Mouse (Mus musculus): Measurements from ENCODE around the gene Pmp22. TPM values are rescaled to one million over a fixed set of nuclear protein-coding genes. Genes with fewer than 3 reads are reported as not detected.
A peak's percentile ranks its signal among the peaks of the same experiment; 100 is the strongest.

The Pmp22 gene
- polyA plus RNA-seq, 1 experiment, result 71.0 TPM

DNA sequence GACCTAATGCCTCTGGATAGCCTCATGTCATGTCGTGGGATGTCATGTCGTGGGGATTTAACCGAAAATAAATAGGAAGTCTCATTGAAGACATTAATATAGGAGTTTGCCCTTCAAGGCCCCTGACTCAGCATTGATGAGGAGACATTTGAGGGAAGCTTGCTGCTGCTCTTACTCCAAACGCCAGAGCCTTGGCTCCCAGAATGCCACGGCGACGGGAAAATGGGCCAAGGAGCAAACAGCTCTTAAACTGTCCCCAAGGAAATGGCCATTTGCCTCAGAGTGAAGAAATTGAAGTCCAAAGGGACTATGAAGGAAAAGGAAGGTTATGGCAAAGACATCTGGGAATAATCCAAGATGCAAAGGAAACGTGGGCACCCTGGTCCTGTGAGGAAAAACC is 34.8 kb downstream of the Pmp22 start:
- Histone ChIP-seq H3K27ac (replicated peaks; ENCODE audit: low read depth, low read length) (peak overlapping the region; percentile 99), H3K4me1 (ENCODE audit: control insufficient read depth, insufficient read depth, insufficient read length, low read length) (peaks cover 13% of the 10 kb centered on the region; the same call in 1 of the 2 replicates), H3K4me3 (ENCODE audit: insufficient read depth, low read depth, low read length) (no peak overlapping the region)

- H3K4me3 ChIP-seq (ENCODE audit: insufficient read depth, low read depth, low read length), result no peak overlapping the region
- H3K4me1 ChIP-seq (ENCODE audit: control insufficient read depth, insufficient read depth, insufficient read length, low read length), result peaks cover 15% of the 10 kb centered on the region; the same call in 1 of the 2 replicates
- peak overlapping the region; percentile 90 for H3K27ac ChIP-seq (replicated peaks; ENCODE audit: low read depth, low read length)
Measured at GRCm38 (mm10) chr11:63163986-63164682, 35.4 kb downstream of the Pmp22 start.

DNA sequence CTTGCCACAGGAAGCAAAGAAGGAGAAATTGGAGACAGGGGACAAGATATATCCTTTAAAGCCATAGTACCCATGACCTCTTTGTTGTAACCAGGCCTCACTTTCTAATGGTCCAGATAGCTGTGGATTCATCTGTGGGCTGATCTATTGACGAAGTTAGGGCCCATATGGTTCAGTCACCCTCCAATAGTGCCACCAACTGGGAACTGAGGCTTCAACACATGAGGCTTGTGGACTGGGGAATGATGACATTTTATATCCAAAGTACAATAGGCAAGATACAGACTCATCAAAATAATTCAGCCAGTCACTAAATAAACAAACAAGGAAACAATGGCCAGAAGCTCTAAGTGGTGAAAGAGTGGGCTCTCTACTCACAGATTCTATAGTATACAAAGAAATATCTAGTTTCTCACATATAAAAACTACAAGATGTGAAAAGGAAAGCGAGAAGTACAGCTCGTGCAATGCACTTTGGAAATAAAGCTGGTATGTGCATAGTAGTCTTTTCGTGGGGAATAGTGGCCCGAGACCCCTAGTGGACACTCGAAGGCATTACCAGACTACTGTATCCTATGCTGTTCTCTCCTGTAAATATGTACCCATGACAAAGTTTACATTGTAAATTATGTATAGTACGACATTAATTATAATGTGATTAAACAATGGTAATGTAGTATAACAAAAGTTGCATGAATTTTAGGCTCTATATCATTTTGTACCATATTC is 36.1 kb downstream of the Pmp22 start:
- peak overlapping the region; percentile 40; the same call in 1 of the 2 replicates for H3K27ac ChIP-seq (replicated peaks; ENCODE audit: low read depth, low read length)
- no peak overlapping the region for H3K4me3 ChIP-seq (ENCODE audit: insufficient read depth, low read depth, low read length)
- H3K4me1 ChIP-seq (ENCODE audit: control insufficient read depth, insufficient read depth, insufficient read length, low read length), result peaks cover 15% of the 10 kb centered on the region; the same call in 1 of the 2 replicates

DNA sequence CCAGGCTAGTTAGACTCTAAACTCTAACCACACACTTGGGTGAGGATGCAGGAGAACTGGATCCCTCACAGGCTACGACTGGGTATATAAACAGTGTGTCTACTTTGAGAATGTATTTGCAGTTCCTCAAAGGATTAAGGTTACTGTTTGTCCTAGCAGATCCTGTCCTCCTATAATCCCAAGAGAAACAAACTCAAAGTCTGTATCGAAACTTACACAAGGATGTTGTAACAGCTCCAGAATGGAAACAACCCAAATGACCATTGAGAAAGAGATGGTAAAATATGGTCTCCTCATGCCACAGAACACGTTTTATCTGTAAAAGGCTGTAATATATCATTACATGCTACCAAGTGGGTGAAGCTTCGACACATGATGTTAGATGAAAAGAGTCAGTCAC is 39.0 kb downstream of the Pmp22 start:
- peaks cover 13% of the 10 kb centered on the region; the same call in 1 of the 2 replicates for H3K4me1 ChIP-seq (ENCODE audit: control insufficient read depth, insufficient read depth, insufficient read length, low read length)
- no peak overlapping the region for H3K4me3 ChIP-seq (ENCODE audit: insufficient read depth, low read depth, low read length)
- H3K27ac ChIP-seq (replicated peaks; ENCODE audit: low read depth, low read length), result peak overlapping the region; percentile 72

DNA sequence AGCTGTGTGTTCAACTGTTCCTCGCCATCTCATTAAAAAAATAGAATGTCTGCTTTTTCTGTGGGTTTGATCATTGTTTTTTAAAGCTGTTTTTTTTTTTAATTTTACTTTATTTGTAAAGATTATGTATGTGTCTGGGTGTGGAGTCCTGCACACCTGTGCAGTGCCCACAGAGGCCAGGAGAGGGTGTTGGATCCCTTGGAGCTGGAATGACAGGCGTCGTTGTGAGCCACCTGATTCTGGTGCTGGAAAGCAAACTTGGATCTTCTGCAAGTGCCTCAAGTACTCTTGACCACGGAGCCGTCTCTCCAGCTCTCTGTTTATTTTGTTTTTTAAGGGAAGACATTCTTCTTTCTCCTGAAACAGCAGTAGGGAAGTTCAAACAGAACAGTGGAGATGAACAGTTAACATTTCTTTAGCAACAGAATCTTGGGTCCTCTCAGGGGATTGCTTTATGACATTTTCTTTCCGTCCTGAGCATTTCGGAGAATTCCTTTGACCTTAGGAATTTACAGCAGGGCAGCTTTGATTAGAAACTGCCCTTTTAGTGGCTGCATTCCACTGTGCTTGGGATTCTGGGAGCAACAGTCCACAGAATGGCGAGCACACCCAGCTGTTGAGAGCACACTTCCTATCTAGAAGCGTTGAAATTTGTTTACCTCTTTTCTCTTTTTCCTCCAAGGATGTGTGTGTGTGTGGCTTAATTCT is 39.9 kb downstream of the Pmp22 start:
- Histone ChIP-seq H3K4me3 (ENCODE audit: insufficient read depth, low read depth, low read length) (no peak overlapping the region), H3K27ac (replicated peaks; ENCODE audit: low read depth, low read length) (peak overlapping the region; percentile 72), H3K4me1 (ENCODE audit: control insufficient read depth, insufficient read depth, insufficient read length, low read length) (peaks cover 14% of the 10 kb centered on the region)

DNA sequence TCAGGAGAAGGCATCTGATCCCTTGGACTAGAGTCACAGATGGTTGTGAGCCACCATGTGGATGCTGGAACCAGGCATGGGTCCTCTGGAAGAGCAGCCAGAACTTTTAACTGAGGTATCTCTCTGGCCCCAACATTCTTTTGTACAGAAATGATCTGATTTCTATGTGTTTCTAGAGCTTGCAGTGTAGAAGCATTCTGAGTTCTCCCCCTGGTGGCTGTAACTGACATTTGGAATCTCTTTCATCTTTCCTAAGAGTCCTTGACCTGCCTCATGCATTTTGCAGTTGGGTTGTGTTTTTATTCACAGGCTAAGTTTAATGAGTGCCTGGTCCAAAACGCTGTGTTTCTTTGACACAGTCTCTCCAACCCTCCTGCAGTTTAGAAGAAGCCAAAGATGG is 43.2 kb downstream of the Pmp22 start:
- H3K4me1 ChIP-seq (ENCODE audit: control insufficient read depth, insufficient read depth, insufficient read length, low read length), result peaks cover 13% of the 10 kb centered on the region
- H3K27ac ChIP-seq (replicated peaks; ENCODE audit: low read depth, low read length), result no peak overlapping the region
- no peak overlapping the region for H3K4me3 ChIP-seq (ENCODE audit: insufficient read depth, low read depth, low read length)

DNA sequence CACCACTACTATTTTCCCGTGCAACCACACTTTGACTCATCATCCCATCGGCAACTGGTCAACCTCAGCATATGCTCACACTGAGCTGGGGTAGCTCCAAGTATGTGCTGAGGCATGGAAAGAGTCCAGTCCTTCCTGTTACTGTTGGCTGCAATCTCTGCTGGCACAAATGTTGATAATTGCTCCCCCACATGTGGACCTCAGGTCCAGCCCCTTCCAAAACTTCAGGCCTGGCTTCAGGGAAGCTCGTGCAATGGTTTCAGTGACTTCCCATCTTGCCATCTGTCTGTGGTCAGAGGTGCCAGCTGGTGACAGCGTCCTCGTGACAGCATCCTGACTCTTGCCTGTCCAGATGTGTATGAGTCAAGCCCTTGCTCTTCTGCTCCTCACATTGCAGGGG is 44.8 kb downstream of the Pmp22 start:
- Histone ChIP-seq H3K4me1 (ENCODE audit: control insufficient read depth, insufficient read depth, insufficient read length, low read length) (peaks cover 8% of the 10 kb centered on the region), H3K4me3 (ENCODE audit: insufficient read depth, low read depth, low read length) (no peak overlapping the region), H3K27ac (replicated peaks; ENCODE audit: low read depth, low read length) (no peak overlapping the region)

DNA sequence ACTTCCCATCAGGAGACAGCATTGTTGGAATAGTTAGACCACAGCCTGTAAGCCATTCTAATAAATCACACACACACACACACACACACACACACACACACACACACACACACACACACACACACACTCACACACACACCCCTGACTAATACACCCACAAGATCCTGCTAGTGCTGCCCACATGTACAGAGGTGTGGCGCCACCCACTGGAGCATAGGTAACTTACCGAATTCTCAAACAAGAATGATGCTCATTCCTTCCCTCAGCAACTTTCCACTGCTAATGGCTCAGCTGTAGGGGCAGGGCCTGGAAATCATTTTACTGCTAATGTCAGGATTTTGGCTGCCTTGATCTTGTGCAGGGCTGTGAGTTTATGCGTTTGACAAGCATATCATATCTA is 46.5 kb downstream of the Pmp22 start:
- peaks cover 7% of the 10 kb centered on the region for H3K4me1 ChIP-seq (ENCODE audit: control insufficient read depth, insufficient read depth, insufficient read length, low read length)
- no peak overlapping the region for H3K27ac ChIP-seq (replicated peaks; ENCODE audit: low read depth, low read length)
- H3K4me3 ChIP-seq (ENCODE audit: insufficient read depth, low read depth, low read length), result no peak overlapping the region

GRCm38 (mm10) chr11:63176416-63176815 is 47.6 kb downstream of the Pmp22 start:
- H3K4me3 ChIP-seq (ENCODE audit: insufficient read depth, low read depth, low read length), result no peak overlapping the region
- H3K4me1 ChIP-seq (ENCODE audit: control insufficient read depth, insufficient read depth, insufficient read length, low read length), result peaks cover 7% of the 10 kb centered on the region
- no peak overlapping the region for H3K27ac ChIP-seq (replicated peaks; ENCODE audit: low read depth, low read length)

DNA sequence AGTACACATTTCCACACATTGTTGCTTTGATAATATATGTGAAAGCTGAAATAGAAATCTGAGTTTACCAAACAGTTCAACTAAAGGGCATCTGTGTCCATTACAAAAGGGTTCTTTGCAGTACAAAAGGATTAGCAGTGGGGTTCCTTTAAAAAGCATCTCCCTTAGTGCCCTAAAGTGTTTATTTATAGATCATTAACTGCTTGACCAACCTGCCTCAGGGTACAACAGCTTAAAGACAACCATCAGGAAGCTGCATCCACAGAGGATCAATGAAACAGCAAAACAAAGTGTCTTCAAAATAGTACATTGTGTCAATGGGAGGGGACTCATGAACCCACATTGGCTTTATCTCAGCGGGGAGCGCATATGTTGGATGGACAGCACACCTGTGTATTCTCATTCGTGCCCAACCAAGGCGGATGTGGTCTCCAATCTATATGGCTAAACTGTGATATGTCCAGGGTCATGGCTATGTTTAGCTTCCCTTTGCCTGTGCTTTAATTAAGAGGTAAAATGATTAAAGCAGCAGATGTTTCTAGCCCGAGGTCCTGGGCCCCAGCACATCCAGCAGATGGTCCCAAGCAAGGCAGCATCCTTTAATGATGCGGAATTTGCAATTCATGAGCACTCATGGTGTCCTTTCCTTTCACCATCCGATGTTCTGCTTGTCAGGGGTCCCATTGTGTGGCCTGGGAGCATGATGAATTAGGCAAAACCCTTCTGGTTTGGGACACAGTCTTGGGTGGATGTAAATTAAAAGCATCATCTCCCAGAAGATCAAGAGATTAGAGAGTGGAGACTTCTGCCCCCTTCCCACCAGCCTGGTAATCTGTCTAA is 51.7 kb downstream of the Pmp22 start:
- Histone ChIP-seq H3K4me3 (ENCODE audit: insufficient read depth, low read depth, low read length) (no peak overlapping the region), H3K27ac (replicated peaks; ENCODE audit: low read depth, low read length) (no peak overlapping the region), H3K4me1 (ENCODE audit: control insufficient read depth, insufficient read depth, insufficient read length, low read length) (no peaks in the 10 kb centered on the region)

DNA sequence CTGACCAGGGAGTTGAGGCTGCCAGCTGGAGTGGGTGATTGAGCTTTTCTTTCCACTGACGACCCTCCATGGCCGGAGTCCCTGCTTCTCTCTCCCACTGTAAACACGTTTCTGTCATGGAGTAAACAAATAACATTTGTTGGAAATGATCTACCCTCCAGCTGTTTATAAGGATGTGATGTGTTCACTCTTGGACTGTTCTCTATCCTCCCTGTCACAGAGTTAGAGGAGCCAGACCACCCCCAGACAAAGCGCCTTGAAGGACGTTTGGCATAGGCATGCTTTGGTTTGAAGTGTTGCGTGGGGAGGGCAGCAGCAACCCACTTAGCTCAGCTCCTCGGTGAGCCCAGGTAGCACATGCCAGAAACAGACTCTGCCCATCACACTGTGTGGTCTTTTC is 60.0 kb downstream of the Pmp22 start:
- no peak overlapping the region for H3K4me3 ChIP-seq (ENCODE audit: insufficient read depth, low read depth, low read length)
- H3K4me1 ChIP-seq (ENCODE audit: control insufficient read depth, insufficient read depth, insufficient read length, low read length), result no peaks in the 10 kb centered on the region
- H3K27ac ChIP-seq (replicated peaks; ENCODE audit: low read depth, low read length), result no peak overlapping the region

DNA sequence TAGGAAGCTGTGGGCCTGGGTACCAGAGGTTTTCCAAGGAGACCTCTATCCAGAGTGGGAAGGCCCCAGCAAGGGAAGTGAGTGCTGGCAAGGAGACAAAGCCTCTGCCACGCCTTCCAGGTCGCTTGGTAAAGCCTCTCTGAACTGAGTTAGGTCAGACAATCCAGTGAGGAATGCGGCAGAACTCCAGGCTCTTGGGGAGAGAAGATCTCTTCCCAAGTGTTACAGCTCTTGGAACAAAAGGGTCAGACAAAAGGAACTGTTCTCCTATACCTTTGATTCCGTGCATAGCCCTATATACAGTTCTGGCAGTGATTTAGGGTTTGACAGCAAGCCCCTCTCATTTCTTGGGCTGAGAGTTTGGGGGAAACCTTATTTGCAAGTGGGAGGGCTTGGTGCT is 69.3 kb downstream of the Pmp22 start:
- Histone ChIP-seq H3K27ac (replicated peaks; ENCODE audit: low read depth, low read length) (no peak overlapping the region), H3K4me3 (ENCODE audit: insufficient read depth, low read depth, low read length) (no peak overlapping the region), H3K4me1 (ENCODE audit: control insufficient read depth, insufficient read depth, insufficient read length, low read length) (no peaks in the 10 kb centered on the region)

DNA sequence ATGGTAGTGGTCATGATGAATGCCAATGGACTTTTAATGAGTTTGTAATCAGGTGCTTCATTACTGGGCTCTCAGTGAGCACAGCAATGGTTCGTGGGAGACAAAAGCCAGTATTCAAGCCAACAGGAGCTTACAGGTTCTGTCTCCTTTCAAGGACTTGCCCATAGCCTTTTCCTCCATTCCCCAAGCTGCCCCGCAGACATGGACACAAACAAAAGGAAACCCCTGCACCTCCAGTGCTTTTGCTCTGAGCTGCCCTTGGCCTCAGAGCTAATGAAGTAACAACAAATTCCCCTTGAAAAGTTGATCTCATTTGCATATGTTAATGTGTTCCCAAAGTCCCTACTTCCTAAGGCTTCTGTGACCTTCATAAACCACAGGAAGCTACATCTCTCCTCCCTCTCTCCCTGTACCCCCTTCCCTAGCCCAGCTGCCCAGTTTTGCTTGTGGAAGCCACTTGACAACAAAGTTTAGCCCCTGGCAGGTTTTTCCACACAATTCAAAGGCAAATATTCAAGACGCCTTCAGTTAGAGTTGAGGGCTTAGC is 73.3 kb downstream of the Pmp22 start:
- Histone ChIP-seq H3K4me1 (ENCODE audit: control insufficient read depth, insufficient read depth, insufficient read length, low read length) (no peaks in the 10 kb centered on the region), H3K4me3 (ENCODE audit: insufficient read depth, low read depth, low read length) (no peak overlapping the region), H3K27ac (replicated peaks; ENCODE audit: low read depth, low read length) (no peak overlapping the region)

All from brown adipose tissue, adult 24 weeks (tissue).